Mouse (Mus musculus) bone marrow, adult 2 months (tissue): Measurements from ENCODE around the gene Pcgf2. TPM values are rescaled to one million over a fixed set of nuclear protein-coding genes. Genes with fewer than 3 reads are reported as not detected.
"Not testable (repeated sequence)": the region's sequence is repeated elsewhere in the genome, so short reads cannot be mapped to it uniquely, and the experiment has no call there.

ENCODE experiments used
- H3K27ac ChIP-seq: fragments of 200-500 bp; 2 replicates; pipeline ENCODE4 v1.5.1; 2012; ENCODE audit warnings: low read depth, mild to moderate bottlenecking, control low read depth, inconsistent platforms, low read length; ENCODE audit not compliant: control insufficient read depth, poor library complexity, insufficient read depth
- H3K4me1 ChIP-seq: fragments of 200-500 bp; 2 replicates; pipeline ENCODE4 v1.6.1; 2011; ENCODE audit warnings: low read length; ENCODE audit not compliant: control insufficient read depth, insufficient read depth
- H3K4me3 ChIP-seq: fragments of 200-500 bp; replicated peaks from 2 replicates; pipeline ENCODE3; 2011; ENCODE audit warnings: mild to moderate bottlenecking, low read depth, low read length, control low read depth; ENCODE audit not compliant: control insufficient read depth
- CTCF ChIP-seq: fragments of 200-500 bp; IDR thresholded peaks from 2 replicates; pipeline ENCODE4 v1.5.1; 2011; ENCODE audit warnings: low read length, control low read depth; ENCODE audit not compliant: control insufficient read depth, insufficient read depth
- POLR2A ChIP-seq: fragments of 200-500 bp; IDR thresholded peaks from 2 replicates; pipeline ENCODE4 v1.6.1; 2011; ENCODE audit warnings: low read depth, mild to moderate bottlenecking, control low read depth, low read length, borderline replicate concordance; ENCODE audit not compliant: control insufficient read depth
- WGBS: fragments of 180-500 bp; shearing (Covaris S2); methylation state at CpG from one replicate; pipeline ENCODE4 v1.1.7; 2018; 5-methylcytosine and 5-hydroxymethylcytosine counted together
- polyA plus RNA-seq: library from polyadenylated mRNA; stranded (reverse); fragments of >200 nt; gene quantifications from 2 replicates; pipeline ENCODE4 v1.2.4, GENCODE M21; 2011; ENCODE audit warnings: low replicate concordance; ENCODE audit not compliant: missing spikeins, insufficient read depth, insufficient read length

The Pcgf2 gene
- polyA plus RNA-seq, 1 experiment: 10.7 TPM

DNA sequence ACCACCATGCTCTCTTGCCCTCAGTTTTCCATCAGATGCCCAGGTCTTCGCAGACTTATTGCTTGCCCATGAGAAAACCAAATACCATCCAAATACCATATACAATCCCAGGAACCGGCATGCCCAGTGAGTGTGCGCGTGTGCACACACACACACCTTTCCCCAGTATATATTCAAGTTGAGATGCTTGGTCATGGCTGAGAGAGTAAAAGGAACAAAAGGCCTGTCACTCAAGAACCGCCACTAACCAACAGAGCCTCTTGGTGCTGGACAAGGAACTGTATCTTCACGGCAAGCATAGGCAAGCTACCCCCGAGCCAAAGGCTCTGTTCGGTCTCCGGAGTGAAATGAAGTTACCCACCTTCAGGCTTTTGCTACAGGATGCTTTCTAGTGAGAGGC lies 42.3 kb upstream of the Pcgf2 start:
- peaks cover 4% of the 10 kb centered on the region for H3K4me1 ChIP-seq
- peak overlapping the region; percentile 11; the same call in 1 of the 2 replicates for H3K27ac ChIP-seq
- H3K4me3 ChIP-seq: no peak overlapping the region
- 58% methylated on average over 9 of the region's 9 CpGs for WGBS
- TF ChIP-seq POLR2A (no peak), CTCF (no peak)

DNA sequence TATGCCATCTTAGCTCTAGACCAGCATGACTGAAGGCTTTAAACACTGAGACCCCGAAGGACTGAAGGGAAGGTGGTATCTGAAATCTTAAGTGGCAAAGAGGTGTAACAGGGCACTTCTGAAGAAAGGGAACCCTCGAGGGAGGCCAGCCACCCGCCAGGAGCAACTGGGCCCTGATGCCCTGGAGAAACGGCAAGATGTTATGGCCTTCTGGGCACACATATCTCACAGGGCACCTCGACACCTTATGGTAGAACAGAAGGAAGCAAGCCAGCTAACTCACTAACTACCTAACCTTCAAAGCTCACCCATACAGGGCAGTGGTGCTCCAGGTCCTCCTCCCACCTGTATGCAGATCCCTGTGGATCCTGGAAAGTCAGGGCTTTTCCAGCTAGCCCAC lies 41.9 kb upstream of the Pcgf2 start:
- H3K4me3 ChIP-seq: no peak overlapping the region
- TF ChIP-seq CTCF: no peak
- no peak for TF ChIP-seq POLR2A
- H3K27ac ChIP-seq: no peak overlapping the region
- H3K4me1 ChIP-seq: peaks cover 4% of the 10 kb centered on the region
- WGBS: 73% methylated on average over 5 of the region's 5 CpGs

DNA sequence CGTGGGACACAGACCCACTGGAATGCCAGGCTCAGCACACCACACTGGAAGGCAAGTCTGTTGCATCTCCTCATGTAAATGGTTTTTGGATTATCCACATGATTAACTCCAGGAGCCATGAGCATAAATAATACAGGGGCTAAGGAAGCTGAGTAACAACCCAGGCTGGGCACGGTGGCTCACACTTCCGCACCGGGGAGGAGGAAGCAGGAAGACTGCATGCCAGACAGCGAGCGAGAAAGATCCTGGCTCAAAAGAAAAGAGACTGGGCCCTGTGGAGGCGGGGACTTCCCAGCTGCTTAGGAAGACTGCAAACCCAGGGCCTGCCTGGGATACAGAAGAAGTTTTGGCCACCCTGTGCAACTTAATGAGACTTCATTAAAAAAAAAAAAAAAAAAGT lies 39.9 kb upstream of the Pcgf2 start:
- TF ChIP-seq POLR2A: no peak
- H3K27ac ChIP-seq: no peak overlapping the region
- H3K4me1 ChIP-seq: peaks cover 4% of the 10 kb centered on the region
- WGBS: 27% methylated on average over 7 of the region's 7 CpGs
- no peak overlapping the region for H3K4me3 ChIP-seq

DNA sequence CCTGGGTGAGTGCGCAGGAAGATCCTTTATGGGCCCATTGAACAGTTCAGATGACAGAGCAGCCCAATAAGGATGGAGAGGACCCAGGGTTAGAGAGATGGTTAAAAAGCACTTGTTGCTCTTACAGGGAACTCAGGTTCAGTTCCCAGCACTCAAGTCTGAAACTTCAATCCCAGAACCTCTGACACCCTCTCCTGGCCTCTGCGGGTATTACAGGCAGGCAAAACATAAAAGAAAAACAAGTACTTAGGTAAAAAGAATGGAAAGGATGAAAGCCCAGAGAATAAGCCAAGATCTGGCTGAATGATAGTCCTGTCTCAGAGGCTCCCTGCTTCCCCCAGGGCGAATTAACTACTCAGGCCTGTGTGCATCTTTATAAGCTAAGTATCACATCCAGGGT lies 38.9 kb upstream of the Pcgf2 start:
- Histone ChIP-seq H3K4me1 (peaks cover 4% of the 10 kb centered on the region), H3K4me3 (no peak overlapping the region), H3K27ac (no peak overlapping the region)
- WGBS: 89% methylated on average over 3 of the region's 3 CpGs
- TF ChIP-seq POLR2A (no peak), CTCF (no peak)

DNA sequence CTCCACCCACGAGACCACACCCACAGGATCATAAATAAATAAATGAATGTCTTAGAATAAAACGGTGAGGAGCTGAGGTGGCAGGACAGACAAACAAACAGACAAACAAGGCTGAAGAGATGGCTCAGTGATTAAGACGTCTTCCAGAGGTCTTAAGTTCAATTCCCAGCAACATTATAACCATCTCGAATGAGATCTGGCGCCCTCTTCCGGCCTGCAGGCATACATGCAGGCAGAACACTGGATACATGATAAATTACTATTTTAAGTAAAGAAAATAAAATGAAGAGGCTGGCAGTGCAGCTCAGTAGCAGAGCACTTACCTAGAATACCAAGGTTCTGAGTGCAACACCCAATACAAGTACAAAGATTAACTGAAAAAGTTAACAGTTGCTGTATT lies 38.4 kb upstream of the Pcgf2 start:
- WGBS: 63% methylated on average over 6 of the region's 6 CpGs
- H3K4me1 ChIP-seq: peaks cover 4% of the 10 kb centered on the region
- TF ChIP-seq CTCF (peak; percentile 44; the same call in 1 of the 2 replicates), POLR2A (no peak)

DNA sequence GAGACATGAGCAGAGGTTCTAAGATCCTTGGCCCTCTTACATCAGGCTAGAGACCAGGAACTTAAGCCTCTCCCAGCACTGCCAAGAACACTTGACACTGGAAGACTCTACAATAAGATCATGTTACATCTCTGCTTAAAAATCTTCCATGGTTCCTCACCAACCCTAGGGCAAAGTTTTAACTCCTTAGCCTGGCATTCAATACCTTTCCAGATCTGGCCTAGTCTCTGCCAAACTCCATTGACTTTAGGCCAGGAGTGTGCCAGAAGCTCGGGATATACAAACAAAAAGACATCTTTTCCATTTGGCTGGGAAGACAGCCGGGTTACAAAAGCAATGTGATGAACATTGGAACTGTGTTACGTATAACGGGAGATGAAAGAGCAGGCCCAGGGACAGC lies 37.3 kb upstream of the Pcgf2 start:
- TF ChIP-seq CTCF (no peak), POLR2A (no peak)
- 86% methylated on average over 4 of the region's 4 CpGs for WGBS
- peaks cover 4% of the 10 kb centered on the region for H3K4me1 ChIP-seq

More for the DNA sequence above, 38.4 kb upstream of the Pcgf2 start:
- Histone ChIP-seq H3K4me3 (no peak overlapping the region), H3K27ac (no peak overlapping the region)

DNA sequence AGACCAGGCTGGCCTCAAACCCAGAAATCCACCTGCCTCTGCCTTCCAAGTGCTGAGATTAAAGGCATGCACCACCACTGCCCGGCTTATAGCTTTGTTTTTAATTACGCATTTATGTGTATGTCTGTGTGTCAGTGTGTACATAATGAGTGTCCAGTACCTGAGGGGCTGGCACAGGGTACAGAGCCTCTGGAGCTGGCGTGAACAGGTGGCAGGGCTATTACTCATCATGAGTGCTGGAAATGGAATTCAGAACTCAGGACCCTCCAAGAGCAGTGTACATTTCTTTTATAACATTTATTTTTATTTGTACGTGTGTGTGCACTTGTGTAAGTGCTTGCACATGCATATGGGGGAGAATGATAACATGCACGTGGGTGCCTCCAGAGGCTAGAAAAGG lies 36.3 kb upstream of the Pcgf2 start:
- 84% methylated on average over 5 of the region's 5 CpGs for WGBS
- peaks cover 2% of the 10 kb centered on the region for H3K4me1 ChIP-seq

More for the DNA sequence above, 37.3 kb upstream of the Pcgf2 start:
- no peak overlapping the region for H3K27ac ChIP-seq
- H3K4me3 ChIP-seq: no peak overlapping the region

DNA sequence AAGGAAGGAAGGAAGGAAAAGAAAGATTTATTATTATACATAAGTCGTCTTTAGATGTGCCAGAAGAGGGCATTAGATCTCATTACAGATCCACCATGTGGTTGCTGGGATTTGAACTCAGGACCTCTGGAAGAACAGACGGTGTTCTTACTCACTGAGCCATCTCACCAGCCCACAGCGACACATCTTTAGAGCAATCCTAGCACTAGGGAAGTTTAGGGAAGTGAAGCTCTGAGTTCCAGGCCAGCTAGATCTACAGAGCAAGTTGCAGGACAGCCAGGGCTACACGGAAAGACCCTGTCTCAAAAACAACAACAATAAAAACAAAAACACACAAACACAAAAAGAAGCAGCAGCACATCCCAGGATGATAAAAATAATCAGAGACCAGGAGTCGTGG lies 34.5 kb upstream of the Pcgf2 start:
- 66% methylated on average over 5 of the region's 5 CpGs for WGBS
- not testable (repeated sequence) for H3K27ac ChIP-seq, H3K4me3 ChIP-seq, H3K4me1 ChIP-seq

More for the DNA sequence above, 36.3 kb upstream of the Pcgf2 start:
- TF ChIP-seq POLR2A (no peak), CTCF (no peak)
- no peak overlapping the region for H3K27ac ChIP-seq
- no peak overlapping the region for H3K4me3 ChIP-seq

DNA sequence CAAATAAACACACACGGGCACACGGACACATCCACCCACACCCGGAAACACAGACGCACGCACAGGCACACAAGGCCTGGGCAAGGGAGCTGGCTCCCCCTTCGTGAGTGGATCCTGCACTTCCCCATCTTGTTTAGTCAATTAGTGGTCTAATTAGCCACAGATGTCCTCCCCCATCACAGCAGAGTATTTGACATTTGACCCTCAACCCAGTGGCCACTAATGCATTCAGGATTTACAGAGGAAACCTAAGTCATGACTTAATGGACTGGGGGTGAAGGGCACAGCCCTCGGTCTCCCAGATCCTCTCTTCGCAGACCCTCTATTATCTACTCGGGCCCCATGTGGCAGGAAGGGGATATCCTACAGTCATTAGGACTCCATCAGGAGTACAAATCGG lies 33.4 kb upstream of the Pcgf2 start:
- peaks cover 3% of the 10 kb centered on the region for H3K4me1 ChIP-seq
- no peak overlapping the region for H3K27ac ChIP-seq
- no peak for TF ChIP-seq CTCF
- TF ChIP-seq POLR2A: no peak
- no peak overlapping the region for H3K4me3 ChIP-seq
- 55% methylated on average over 10 of the region's 10 CpGs for WGBS

DNA sequence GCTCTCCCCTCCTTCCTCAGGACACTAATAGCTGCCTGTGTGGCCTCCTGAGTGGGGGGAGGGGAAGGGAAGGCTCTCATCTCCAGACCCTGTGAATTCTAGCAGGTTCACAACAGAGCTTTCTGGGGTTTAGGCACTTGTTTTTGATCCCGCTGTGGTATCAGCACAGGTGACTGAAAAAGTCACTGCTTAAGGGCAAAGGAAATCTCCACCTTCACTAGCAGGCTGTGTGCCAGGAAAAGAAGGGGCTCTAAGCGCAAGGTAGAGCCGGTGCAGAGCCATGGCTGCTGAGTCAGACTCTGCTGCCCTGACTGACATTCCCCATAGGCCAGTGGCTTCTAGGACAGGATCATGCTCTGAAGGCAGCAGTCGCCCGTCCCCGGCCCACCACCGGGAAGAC lies 28.4 kb upstream of the Pcgf2 start:
- peak overlapping the region; percentile 16 for H3K4me3 ChIP-seq
- H3K4me1 ChIP-seq: peaks cover 15% of the 10 kb centered on the region
- no peak for TF ChIP-seq CTCF
- TF ChIP-seq POLR2A: no peak
- 30% methylated on average over 7 of the region's 7 CpGs for WGBS
- H3K27ac ChIP-seq: peak overlapping the region; percentile 91
